Mouse (Mus musculus) intestine, embryonic 15.5 days (tissue): ENCODE data around the gene Sucla2. TPM values are rescaled to one million over a fixed set of nuclear protein-coding genes. Genes with fewer than 3 reads are reported as not detected.
"Not testable (repeated sequence)": the region's sequence is repeated elsewhere in the genome, so short reads cannot be mapped to it uniquely, and the experiment has no call there.

Experiments
- ATAC-seq: fragments of 200-750 bp; cut with Nextera tagmentation; 2 replicates; pipeline ENCODE4 v1.8.0; 2017; ENCODE audit warnings: moderate TSS enrichment, moderate library complexity
- H3K27ac ChIP-seq: fragments of 300-500 bp; sonication (generic); 2 replicates; pipeline ENCODE4 v1.5.1; 2015; ENCODE audit warnings: mild to moderate bottlenecking, inconsistent platforms
- H3K27me3 ChIP-seq: fragments of 300-500 bp; sonication (generic); replicated peaks from 2 replicates; pipeline ENCODE4 v1.6.1; 2015; ENCODE audit warnings: inconsistent platforms
- H3K36me3 ChIP-seq: fragments of 300-500 bp; sonication (generic); 2 replicates; pipeline ENCODE4 v1.6.1; 2015; ENCODE audit warnings: inconsistent platforms
- H3K4me1 ChIP-seq: fragments of 300-500 bp; sonication (generic); replicated peaks from 2 replicates; pipeline ENCODE4 v1.6.1; 2015; ENCODE audit warnings: inconsistent platforms
- H3K4me2 ChIP-seq: fragments of 300-500 bp; sonication (generic); replicated peaks from 2 replicates; pipeline ENCODE4 v1.6.1; 2015; ENCODE audit warnings: mild to moderate bottlenecking, inconsistent platforms
- H3K4me3 ChIP-seq: fragments of 300-500 bp; sonication (generic); replicated peaks from 2 replicates; pipeline ENCODE4 v1.5.1; 2015; ENCODE audit warnings: inconsistent platforms
- H3K9ac ChIP-seq: fragments of 300-500 bp; sonication (generic); 2 replicates; pipeline ENCODE4 v1.6.1; 2015; ENCODE audit warnings: inconsistent platforms
- H3K9me3 ChIP-seq: fragments of 300-500 bp; sonication (generic); 2 replicates; pipeline ENCODE4 v1.6.1; 2016; ENCODE audit warnings: inconsistent platforms
- WGBS: fragments of 180-500 bp; shearing (Covaris S2); methylation state at CpG from one replicate; pipeline ENCODE4 v1.1.7; 2015; 5-methylcytosine and 5-hydroxymethylcytosine counted together
- polyA plus RNA-seq: library from polyadenylated mRNA; unstranded; fragments of >200 nt; fragmentation: Nextera tagmentation; extraction: Ambion mirVana; gene quantifications from 2 replicates; pipeline ENCODE4 v1.2.1, GENCODE M21; 2015

Sucla2 gene
- polyA plus RNA-seq, 1 experiment from 2014 or later = 132 TPM

- H3K4me3 ChIP-seq = no peak overlapping the region
- peaks cover 5% of the 10 kb centered on the region for H3K4me1 ChIP-seq
- no peaks in the 10 kb centered on the region for H3K36me3 ChIP-seq
- no peak overlapping the region for H3K9ac ChIP-seq
- H3K27me3 ChIP-seq = no peaks in the 10 kb centered on the region
- H3K9me3 ChIP-seq = no peaks in the 10 kb centered on the region
- 82% methylated on average over 9 of the region's 9 CpGs for WGBS
- ATAC-seq = no peak
- H3K27ac ChIP-seq = no peak overlapping the region
- no peak overlapping the region for H3K4me2 ChIP-seq
Observed at GRCm38 (mm10) chr14:73501283-73501682, 23.8 kb upstream of the Sucla2 start.

- H3K4me3 ChIP-seq = no peak overlapping the region
- ATAC-seq = 0 out of 2 replicates have a peak, but pooled peaks have one; percentile 17
- H3K27ac ChIP-seq = no peak overlapping the region
- H3K9me3 ChIP-seq = no peaks in the 10 kb centered on the region
- H3K4me2 ChIP-seq = no peak overlapping the region
- no peaks in the 10 kb centered on the region for H3K36me3 ChIP-seq
- 39% methylated on average over 6 of the region's 6 CpGs for WGBS
- H3K9ac ChIP-seq = no peak overlapping the region
- no peaks in the 10 kb centered on the region for H3K27me3 ChIP-seq
- H3K4me1 ChIP-seq = peaks cover 5% of the 10 kb centered on the region
Observed at GRCm38 (mm10) chr14:73501721-73502120, 23.4 kb upstream of the Sucla2 start.

GRCm38 (mm10) chr14:73502591-73503184 is 22.4 kb upstream of the Sucla2 start:
- Histone ChIP-seq H3K4me3 (no peak overlapping the region), H3K9me3 (no peaks in the 10 kb centered on the region), H3K36me3 (no peaks in the 10 kb centered on the region), H3K27ac (peak overlapping the region; percentile 51), H3K4me1 (peaks cover 5% of the 10 kb centered on the region), H3K4me2 (0 out of 2 replicates have a peak overlapping the region, but pooled peaks have one; percentile 14), H3K27me3 (no peaks in the 10 kb centered on the region), H3K9ac (no peak overlapping the region; the same call in 1 of the 2 replicates)
- WGBS = 30% methylated on average over 7 of the region's 7 CpGs
- ATAC-seq = peak; percentile 83

- no peaks in the 10 kb centered on the region for H3K9me3 ChIP-seq
- H3K27ac ChIP-seq = peak overlapping the region; percentile 51
- H3K27me3 ChIP-seq = no peaks in the 10 kb centered on the region
- H3K4me1 ChIP-seq = peaks cover 5% of the 10 kb centered on the region
- H3K36me3 ChIP-seq = no peaks in the 10 kb centered on the region
- 52% methylated on average over 13 of the region's 13 CpGs for WGBS
- H3K9ac ChIP-seq = no peak overlapping the region
- ATAC-seq = peak; percentile 86
- no peak overlapping the region for H3K4me3 ChIP-seq
- H3K4me2 ChIP-seq = 0 out of 2 replicates have a peak overlapping the region, but pooled peaks have one; percentile 14
Observed at GRCm38 (mm10) chr14:73503237-73503933, 21.7 kb upstream of the Sucla2 start.

GRCm38 (mm10) chr14:73506283-73506682 is 18.8 kb upstream of the Sucla2 start:
- H3K4me3 ChIP-seq = no peak overlapping the region
- WGBS = 58% methylated on average over 8 of the region's 8 CpGs
- ATAC-seq = no peak
- H3K4me1 ChIP-seq = peaks cover 13% of the 10 kb centered on the region
- H3K36me3 ChIP-seq = no peaks in the 10 kb centered on the region
- H3K27ac ChIP-seq = no peak overlapping the region
- no peak overlapping the region for H3K4me2 ChIP-seq
- H3K27me3 ChIP-seq = no peaks in the 10 kb centered on the region
- H3K9me3 ChIP-seq = no peaks in the 10 kb centered on the region
- H3K9ac ChIP-seq = no peak overlapping the region

- H3K9me3 ChIP-seq = no peaks in the 10 kb centered on the region
- H3K27ac ChIP-seq = no peak overlapping the region
- H3K36me3 ChIP-seq = no peaks in the 10 kb centered on the region
- ATAC-seq = no peak
- H3K9ac ChIP-seq = no peak overlapping the region
- H3K4me1 ChIP-seq = peaks cover 10% of the 10 kb centered on the region; the same call in 1 of the 2 replicates
- H3K4me3 ChIP-seq = no peak overlapping the region
- H3K27me3 ChIP-seq = no peaks in the 10 kb centered on the region
- no peak overlapping the region for H3K4me2 ChIP-seq
- 86% methylated on average over 15 of the region's 15 CpGs for WGBS
Observed at GRCm38 (mm10) chr14:73507200-73507599, 17.9 kb upstream of the Sucla2 start.

GRCm38 (mm10) chr14:73507702-73508376 is 17.3 kb upstream of the Sucla2 start:
- Histone ChIP-seq H3K27ac (no peak overlapping the region), H3K4me1 (peaks cover 10% of the 10 kb centered on the region; the same call in 1 of the 2 replicates), H3K36me3 (no peaks in the 10 kb centered on the region), H3K9me3 (no peaks in the 10 kb centered on the region), H3K9ac (no peak overlapping the region), H3K4me3 (no peak overlapping the region), H3K4me2 (no peak overlapping the region), H3K27me3 (no peaks in the 10 kb centered on the region)
- ATAC-seq = no peak
- 55% methylated on average over 11 of the region's 11 CpGs for WGBS

- no peak overlapping the region for H3K9ac ChIP-seq
- H3K4me3 ChIP-seq = no peak overlapping the region
- H3K36me3 ChIP-seq = no peaks in the 10 kb centered on the region
- no peak overlapping the region for H3K27ac ChIP-seq
- ATAC-seq = no peak
- H3K27me3 ChIP-seq = no peaks in the 10 kb centered on the region
- no peak overlapping the region for H3K4me2 ChIP-seq
- 91% methylated on average over 6 of the region's 6 CpGs for WGBS
- peaks cover 10% of the 10 kb centered on the region; the same call in 1 of the 2 replicates for H3K4me1 ChIP-seq
- H3K9me3 ChIP-seq = no peaks in the 10 kb centered on the region
Observed at GRCm38 (mm10) chr14:73508630-73509395, 16.3 kb upstream of the Sucla2 start.

GRCm38 (mm10) chr14:73509765-73510423 is 15.2 kb upstream of the Sucla2 start, which contains the start of gene Med4:
Gene Med4, plus strand, starts transcription at chr14:73510025.
- H3K27me3 ChIP-seq = no peaks in the 10 kb centered on the region
- peak within 1 kb of the TSS; percentile 91 for H3K9ac ChIP-seq
- H3K36me3 ChIP-seq = no peaks in the 10 kb centered on the region
- peak within 1 kb of the TSS; percentile 72 for H3K4me3 ChIP-seq
- H3K4me2 ChIP-seq = peak within 1 kb of the TSS; percentile 87
- ATAC-seq = peak; percentile 96
- 0 out of 2 replicates have a peak within 1 kb of the TSS, but pooled peaks have one; percentile 0 for H3K27ac ChIP-seq
- under 1% methylated on average over 41 of the region's 41 CpGs for WGBS
- peaks cover 10% of the 10 kb centered on the region; the same call in 1 of the 2 replicates for H3K4me1 ChIP-seq
- no peaks in the 10 kb centered on the region for H3K9me3 ChIP-seq

- no peaks in the 10 kb centered on the region for H3K4me1 ChIP-seq
- H3K27me3 ChIP-seq = no peaks in the 10 kb centered on the region
- 0 out of 2 replicates have a peak, but pooled peaks have one; percentile 0 for ATAC-seq
- no peak overlapping the region for H3K9ac ChIP-seq
- H3K27ac ChIP-seq = no peak overlapping the region
- no peak overlapping the region for H3K4me3 ChIP-seq
- no peaks in the 10 kb centered on the region for H3K36me3 ChIP-seq
- H3K9me3 ChIP-seq = no peaks in the 10 kb centered on the region
- peak overlapping the region; percentile 53 for H3K4me2 ChIP-seq
- 71% methylated on average over 3 of the region's 3 CpGs for WGBS
Observed at GRCm38 (mm10) chr14:73524136-73524535, 983 bp upstream of the Sucla2 start.

GRCm38 (mm10) chr14:73528661-73529060 is 3.5 kb downstream of the Sucla2 start:
- not testable (repeated sequence) for H3K4me1 ChIP-seq, H3K4me3 ChIP-seq, ATAC-seq, H3K9ac ChIP-seq, H3K9me3 ChIP-seq, H3K27me3 ChIP-seq, H3K4me2 ChIP-seq, H3K36me3 ChIP-seq, H3K27ac ChIP-seq
- 86% methylated on average over 3 of the region's 3 CpGs for WGBS
